Mouse (Mus musculus) liver, embryonic 14.5 days (tissue): ENCODE results near the gene Svop.

Experiments
- CTCF ChIP-seq: IDR thresholded peaks from 2 replicates; pipeline ENCODE4 v1.5.1; 2016; ENCODE audit warnings: antibody characterized with exemption, low read depth, control low read depth
- EP300 ChIP-seq: IDR thresholded peaks from 2 replicates; pipeline ENCODE4 v1.6.1; 2016; ENCODE audit warnings: antibody characterized with exemption, low read depth

DNA sequence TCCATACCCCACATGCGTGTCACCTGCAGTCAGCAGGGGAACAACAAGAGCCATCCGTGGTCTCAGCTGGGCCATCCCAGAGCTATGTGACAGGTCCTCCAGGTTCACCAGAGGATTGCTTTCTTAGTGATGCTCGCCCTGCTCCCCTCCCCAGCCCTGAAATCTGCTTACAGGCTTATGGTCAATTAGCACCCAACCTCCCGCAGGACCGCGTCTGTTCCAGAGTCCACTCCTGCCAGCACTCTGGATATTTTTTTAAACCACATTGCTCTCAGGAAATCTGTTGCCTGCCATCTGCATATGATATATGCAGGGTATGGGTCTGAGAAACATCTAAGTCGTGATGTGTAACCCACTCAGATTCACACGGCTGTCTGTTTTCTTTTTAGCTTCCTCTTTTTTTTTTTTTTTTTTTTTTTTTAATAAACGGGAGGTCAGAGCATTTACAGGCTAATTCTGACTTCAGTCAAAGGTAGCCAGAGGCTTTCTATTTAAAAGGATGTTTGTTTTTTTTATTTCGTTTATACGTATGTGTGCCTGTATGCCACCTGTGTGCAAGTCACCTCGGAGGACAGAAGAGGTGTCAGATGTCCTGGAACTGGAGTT lies 3.4 kb downstream of the Svop start:
- TF ChIP-seq CTCF (no peak), EP300 (no peak)
